Mouse (Mus musculus) myocyte (in vitro differentiated cells): ENCODE measurements at regions not wholly inside any gene's neighbourhood (a gene's known extent, or its start where the extent isn't known, plus 50 kb on each side); places are given as distances from the start of the nearest gene placed in this dataset.
A peak's percentile ranks its signal among the peaks of the same experiment; 100 is the strongest.

Experiments
- H3K27me3 ChIP-seq: one replicate; pipeline ENCODE4 v1.6.1; 2011; ENCODE audit not compliant: control insufficient read depth, insufficient read depth, insufficient read length
- H3K36me3 ChIP-seq: one replicate; pipeline ENCODE4 v1.6.1; 2011; ENCODE audit not compliant: control insufficient read depth, insufficient read depth
- H3K4me2 ChIP-seq: one replicate; pipeline ENCODE4 v1.6.1; 2011; ENCODE audit warnings: low read depth, control low read depth
- H3K4me3 ChIP-seq: one replicate; pipeline ENCODE4 v1.5.1; 2011; ENCODE audit warnings: mild to moderate bottlenecking, control low read depth, moderate library complexity
- H3K79me2 ChIP-seq: one replicate; pipeline ENCODE4 v1.6.1; 2011; ENCODE audit not compliant: control insufficient read depth, insufficient read depth
- H3ac ChIP-seq: one replicate; pipeline ENCODE4 v1.6.1; 2011; ENCODE audit not compliant: control insufficient read depth, insufficient read length
- CEBPB ChIP-seq: IDR thresholded peaks from 2 replicates; pipeline ENCODE4 v1.6.1; 2011; ENCODE audit warnings: mild to moderate bottlenecking, moderate library complexity; ENCODE audit not compliant: poor library complexity, insufficient read depth, severe bottlenecking
- E2F4 ChIP-seq: IDR thresholded peaks from one replicate; pipeline ENCODE4 v1.6.1; 2011; ENCODE audit warnings: mild to moderate bottlenecking, control low read depth, moderate library complexity; ENCODE audit not compliant: insufficient read depth
- MAX ChIP-seq: IDR thresholded peaks from one replicate; pipeline ENCODE4 v1.6.1; 2011; ENCODE audit warnings: low read depth, mild to moderate bottlenecking, control low read depth
- MYOD1 ChIP-seq, 3 experiments: IDR thresholded peaks; one replicate each; pipeline ENCODE4 v1.6.1; 2011; ENCODE audit warnings: control low read depth in 2 of 3, low read depth in 2 of 3, mild to moderate bottlenecking in 2 of 3, moderate library complexity in 1 of 3; ENCODE audit not compliant: insufficient read length in 2 of 3, control insufficient read depth in 1 of 3
- MYOG ChIP-seq, 3 experiments: IDR thresholded peaks; one replicate each; pipeline ENCODE4 v1.6.1; 2011; ENCODE audit warnings: control low read depth in 2 of 3, low read depth in 2 of 3, mild to moderate bottlenecking in 2 of 3; ENCODE audit not compliant: insufficient read length in 2 of 3, control insufficient read depth in 1 of 3, insufficient read depth in 1 of 3
- POLR2A ChIP-seq: IDR thresholded peaks from one replicate; pipeline ENCODE4 v1.6.1; 2011; ENCODE audit warnings: low read depth, mild to moderate bottlenecking, control low read depth, moderate library complexity; ENCODE audit not compliant: insufficient read length
- POLR2AphosphoS2 ChIP-seq: IDR thresholded peaks from one replicate; pipeline ENCODE4 v1.6.1; 2011; ENCODE audit warnings: low read depth, control low read depth; ENCODE audit not compliant: insufficient read length
- REST ChIP-seq: IDR thresholded peaks from one replicate; pipeline ENCODE4 v1.6.1; 2011; ENCODE audit warnings: mild to moderate bottlenecking, control low read depth, moderate library complexity; ENCODE audit not compliant: insufficient read depth, insufficient read length
- SRF ChIP-seq: IDR thresholded peaks from one replicate; pipeline ENCODE4 v1.6.1; 2011; ENCODE audit warnings: low read depth; ENCODE audit not compliant: control insufficient read depth, insufficient read length
- TCF12 ChIP-seq: IDR thresholded peaks from one replicate; pipeline ENCODE4 v1.6.1; 2011; ENCODE audit warnings: mild to moderate bottlenecking, control low read depth; ENCODE audit not compliant: poor library complexity, insufficient read depth, severe bottlenecking
- TCF3 ChIP-seq: IDR thresholded peaks from one replicate; pipeline ENCODE4 v1.6.1; 2011; ENCODE audit warnings: low read depth, control low read depth; ENCODE audit not compliant: insufficient read length
- USF1 ChIP-seq: IDR thresholded peaks from one replicate; pipeline ENCODE4 v1.6.1; 2011; ENCODE audit warnings: low read depth, mild to moderate bottlenecking, control low read depth, moderate library complexity

GRCm38 (mm10) chr14:25342865-25343565 lies 116.0 kb upstream of the Zmiz1 start:
- no peak overlapping the region for H3ac ChIP-seq
- H3K4me3 ChIP-seq: no peak overlapping the region
- no peaks in the 10 kb centered on the region for H3K79me2 ChIP-seq
- H3K4me2 ChIP-seq: no peak overlapping the region
- TF ChIP-seq MYOG (IDR thresholded peaks at IDR 0.05; ENCODE audit: control insufficient read depth in 1 of 3, insufficient read depth in 1 of 3, insufficient read length in 2 of 3, low read depth in 2 of 3): no peak
- no peak for TF ChIP-seq CEBPB
- no peak for TF ChIP-seq TCF3
- no peak for TF ChIP-seq SRF
- TF ChIP-seq MAX: no peak
- TF ChIP-seq POLR2A: no peak
- TF ChIP-seq REST: no peak
- no peak for TF ChIP-seq MYOD1 (IDR thresholded peaks at IDR 0.05; ENCODE audit: control insufficient read depth in 1 of 3, insufficient read length in 2 of 3, low read depth in 2 of 3)
- TF ChIP-seq USF1: no peak
- TF ChIP-seq E2F4: no peak
- no peak for TF ChIP-seq POLR2AphosphoS2
- no peak for TF ChIP-seq TCF12
- H3K27me3 ChIP-seq: no peaks in the 10 kb centered on the region
- no peaks in the 10 kb centered on the region for H3K36me3 ChIP-seq

GRCm38 (mm10) chr14:25345995-25346394 lies 113.0 kb upstream of the Zmiz1 start:
- no peak overlapping the region for H3K4me2 ChIP-seq
- H3K27me3 ChIP-seq: no peaks in the 10 kb centered on the region
- no peak overlapping the region for H3ac ChIP-seq
- H3K4me3 ChIP-seq: no peak overlapping the region
- no peak for TF ChIP-seq SRF
- no peak for TF ChIP-seq MAX
- TF ChIP-seq USF1: peak; percentile 56
- peak in 1 of 3 experiments; percentile 11 for TF ChIP-seq MYOD1 (IDR thresholded peaks at IDR 0.05; ENCODE audit: control insufficient read depth in 1 of 3, insufficient read length in 2 of 3, low read depth in 2 of 3)
- no peak for TF ChIP-seq POLR2AphosphoS2
- no peak for TF ChIP-seq REST
- TF ChIP-seq TCF3: no peak
- no peak for TF ChIP-seq E2F4
- TF ChIP-seq MYOG (IDR thresholded peaks at IDR 0.05; ENCODE audit: control insufficient read depth in 1 of 3, insufficient read depth in 1 of 3, insufficient read length in 2 of 3, low read depth in 2 of 3): peak in 1 of 3 experiments; percentile 24
- no peak for TF ChIP-seq CEBPB
- no peak for TF ChIP-seq POLR2A
- TF ChIP-seq TCF12: no peak
- no peaks in the 10 kb centered on the region for H3K36me3 ChIP-seq
- H3K79me2 ChIP-seq: no peaks in the 10 kb centered on the region

GRCm38 (mm10) chr14:25346813-25347610 lies 112.0 kb upstream of the Zmiz1 start:
- Histone ChIP-seq H3K4me3 (no peak overlapping the region), H3K79me2 (no peaks in the 10 kb centered on the region), H3ac (no peak overlapping the region), H3K4me2 (no peak overlapping the region), H3K36me3 (no peaks in the 10 kb centered on the region), H3K27me3 (no peaks in the 10 kb centered on the region)
- TF ChIP-seq E2F4 (no peak), TCF3 (no peak), TCF12 (no peak), MAX (no peak)

GRCm38 (mm10) chr14:25350282-25350964 lies 108.6 kb upstream of the Zmiz1 start:
- Histone ChIP-seq H3ac (no peak overlapping the region), H3K4me3 (no peak overlapping the region), H3K36me3 (no peaks in the 10 kb centered on the region), H3K4me2 (no peak overlapping the region), H3K27me3 (no peaks in the 10 kb centered on the region), H3K79me2 (no peaks in the 10 kb centered on the region)
- TF ChIP-seq MAX (no peak), MYOG (IDR thresholded peaks at IDR 0.05; ENCODE audit: control insufficient read depth in 1 of 3, insufficient read depth in 1 of 3, insufficient read length in 2 of 3, low read depth in 2 of 3) (no peak), MYOD1 (IDR thresholded peaks at IDR 0.05; ENCODE audit: control insufficient read depth in 1 of 3, insufficient read length in 2 of 3, low read depth in 2 of 3) (no peak), TCF3 (no peak), REST (no peak), TCF12 (no peak), POLR2AphosphoS2 (no peak), POLR2A (no peak), SRF (no peak), USF1 (no peak), E2F4 (no peak), CEBPB (no peak)
